8 mouse cellular contexts compared by ENCODE assay signal in genomic region chr11:98372406-98372805, GRCm38 (mm10). TPM values are rescaled to one million over a fixed set of nuclear protein-coding genes. Genes with fewer than 3 reads are reported as not detected.
DNase-seq lines count a peak whose midpoint lies in the region; ATAC-seq and TF ChIP-seq lines count a peak whose summit lies in the region.

No protein-coding gene starts in this region.

- no peaks in the 10 kb centered on the region for H3K9me3 ChIP-seq in neural tube, embryonic 15.5 days (replicated peaks)
- H3K9me3 ChIP-seq in heart, embryonic 13.5 days, result no peaks in the 10 kb centered on the region

- TF ChIP-seq POLR2A in cortical plate, adult 2 months (IDR thresholded peaks at IDR 0.05; ENCODE audit: extremely low read depth, insufficient read depth, low read length), result no peak

- H3K36me3 ChIP-seq in neural tube, embryonic 15.5 days, result peaks cover 27% of the 10 kb centered on the region
- peaks cover 29% of the 10 kb centered on the region for H3K36me3 ChIP-seq in heart, embryonic 13.5 days

- H3K4me2 ChIP-seq in neural tube, embryonic 15.5 days, result no peak overlapping the region
- H3K4me2 ChIP-seq in heart, embryonic 13.5 days, result peak overlapping the region; percentile 36

- H3K27ac ChIP-seq in neural tube, embryonic 15.5 days (replicated peaks), result no peak overlapping the region
- H3K27ac ChIP-seq in cortical plate, adult 2 months (ENCODE audit: insufficient read depth, low read length), result peak overlapping the region; percentile 9; the same call in 1 of the 2 replicates
- peak overlapping the region; percentile 68; the same call in 1 of the 2 replicates for H3K27ac ChIP-seq in heart, embryonic 13.5 days (replicated peaks)

- peaks cover 15% of the 10 kb centered on the region; the same call in 1 of the 2 replicates for H3K4me1 ChIP-seq in neural tube, embryonic 15.5 days
- peaks cover 4% of the 10 kb centered on the region for H3K4me1 ChIP-seq in cortical plate, adult 2 months (ENCODE audit: control insufficient read depth, insufficient read depth, low read length)
- H3K4me1 ChIP-seq in heart, embryonic 13.5 days, result peaks cover 95% of the 10 kb centered on the region

- no peaks in the 10 kb centered on the region for H3K27me3 ChIP-seq in neural tube, embryonic 15.5 days (replicated peaks)
- H3K27me3 ChIP-seq in heart, embryonic 13.5 days (replicated peaks), result no peaks in the 10 kb centered on the region

- DNase-seq in neural tube, embryonic 10.5 days (ENCODE audit: extremely low spot score, low spot score), result peak; percentile 73
- DNase-seq in ZHBTc4 (ENCODE audit: low read depth, low spot score), result peak; percentile 81
- DNase-seq in layer of hippocampus, postnatal 14 days (ENCODE audit: low spot score in 2 of 2), result peak; percentile 54 to 68
- DNase-seq in retina, adult 2 months (ENCODE audit: low read depth, low spot score), result peak; percentile 47
- DNase-seq in right cerebral cortex, postnatal 10 days (ENCODE audit: low spot score in 2 of 2), result no peak

- 13% methylated on average over 2 of the region's 2 CpGs for WGBS in neural tube, embryonic 15.5 days
- WGBS in heart, embryonic 13.5 days, result 9% methylated on average over 2 of the region's 2 CpGs

- ATAC-seq in neural tube, embryonic 15.5 days (ENCODE audit: low FRiP score), result no peak
- no peak for ATAC-seq in heart, embryonic 13.5 days (ENCODE audit: extremely low read depth, insufficient number of reproducible peaks, low FRiP score, low TSS enrichment)

- H3K4me3 ChIP-seq in neural tube, embryonic 15.5 days (replicated peaks), result no peak overlapping the region
- no peak overlapping the region for H3K4me3 ChIP-seq in cortical plate, adult 2 months (ENCODE audit: insufficient read depth, low read length)
- peak overlapping the region; percentile 26 for H3K4me3 ChIP-seq in heart, embryonic 13.5 days

- no peak overlapping the region for H3K9ac ChIP-seq in neural tube, embryonic 15.5 days (replicated peaks)
- H3K9ac ChIP-seq in heart, embryonic 13.5 days, result peak overlapping the region; percentile 68

- peak; percentile 86 for TF ChIP-seq CTCF in cortical plate, adult 2 months (IDR thresholded peaks at IDR 0.05; ENCODE audit: extremely low read depth, insufficient read depth, low read length)

RNA-seq across cellular contexts. Expression of gene Tcap, which starts 11.2 kb away (rescaled TPM):
- 1.4 and 1.7 TPM in 2 replicates for polyA plus RNA-seq in neural tube, embryonic 15.5 days (2015; fragmentation: Nextera tagmentation; extraction: Ambion mirVana)
- 13.6 and 17.7 TPM in 2 replicates for polyA plus RNA-seq in cortical plate, adult 2 months (2012; rRNA removed)
- 159 and 184 TPM in 2 replicates for polyA plus RNA-seq in heart, embryonic 13.5 days (2015; fragmentation: Nextera tagmentation; extraction: Ambion mirVana)
- total RNA-seq in layer of hippocampus, postnatal 14 days (2021), result 1 to 10 TPM in 1 of 2 experiments, under 1 TPM in 1; 0.94 to 1.3 TPM

RNA-seq across cellular contexts. Expression of gene Pnmt, which starts 13.8 kb away (rescaled TPM):
- 2.2 and 2.9 TPM in 2 replicates for polyA plus RNA-seq in neural tube, embryonic 15.5 days (2015; fragmentation: Nextera tagmentation; extraction: Ambion mirVana)
- 0.13 and 0.40 TPM in 2 replicates for polyA plus RNA-seq in cortical plate, adult 2 months (2012; rRNA removed)
- polyA plus RNA-seq in heart, embryonic 13.5 days (2015; fragmentation: Nextera tagmentation; extraction: Ambion mirVana), result 1.3 and 1.5 TPM in 2 replicates
- total RNA-seq in layer of hippocampus, postnatal 14 days (2021), result under 1 TPM; 0.28 to 0.38 TPM

RNA-seq across cellular contexts. Expression of gene Stard3, which starts 14.2 kb away (rescaled TPM):
- 31.6 and 37.6 TPM in 2 replicates for polyA plus RNA-seq in neural tube, embryonic 15.5 days (2015; fragmentation: Nextera tagmentation; extraction: Ambion mirVana)
- polyA plus RNA-seq in cortical plate, adult 2 months (2012; rRNA removed), result 63.2 and 70.8 TPM in 2 replicates
- 37.2 and 43.4 TPM in 2 replicates for polyA plus RNA-seq in heart, embryonic 13.5 days (2015; fragmentation: Nextera tagmentation; extraction: Ambion mirVana)
- 10 to 100 TPM; 22.6 to 24.8 TPM for total RNA-seq in layer of hippocampus, postnatal 14 days (2021)

RNA-seq across cellular contexts. Expression of gene Ppp1r1b, which starts 24.2 kb away (rescaled TPM):
- 2.5 and 3.7 TPM in 2 replicates for polyA plus RNA-seq in neural tube, embryonic 15.5 days (2015; fragmentation: Nextera tagmentation; extraction: Ambion mirVana)
- 127 and 322 TPM in 2 replicates for polyA plus RNA-seq in cortical plate, adult 2 months (2012; rRNA removed)
- polyA plus RNA-seq in heart, embryonic 13.5 days (2015; fragmentation: Nextera tagmentation; extraction: Ambion mirVana), result 40.5 and 51.7 TPM in 2 replicates
- 10 to 100 TPM; 33.6 to 46.7 TPM for total RNA-seq in layer of hippocampus, postnatal 14 days (2021)

RNA-seq across cellular contexts. Expression of gene Pgap3, which starts 27.9 kb away (rescaled TPM):
- polyA plus RNA-seq in neural tube, embryonic 15.5 days (2015; fragmentation: Nextera tagmentation; extraction: Ambion mirVana), result 7.4 and 9.6 TPM in 2 replicates
- 14.4 TPM in 2 replicates for polyA plus RNA-seq in cortical plate, adult 2 months (2012; rRNA removed)
- polyA plus RNA-seq in heart, embryonic 13.5 days (2015; fragmentation: Nextera tagmentation; extraction: Ambion mirVana), result 19.0 and 19.1 TPM in 2 replicates
- 10 to 100 TPM; 10.0 to 10.1 TPM for total RNA-seq in layer of hippocampus, postnatal 14 days (2021)

Comparison
In these comparisons a context has a peak if more than half of its experiments do, and no peak if none do; other contexts are left out.
1. DNase-seq: peak in neural tube, embryonic 10.5 days (single experiment), ZHBTc4 (single experiment), layer of hippocampus, postnatal 14 days (2 of 2) and retina, adult 2 months (single experiment); none in right cerebral cortex, postnatal 10 days (0 of 2).